Mouse (Mus musculus): ENCODE measurements around the gene Rsad2.
"Not testable (repeated sequence)": the region's sequence is repeated elsewhere in the genome, so short reads cannot be mapped to it uniquely, and the experiment has no call there.

Gene Rsad2

DNA sequence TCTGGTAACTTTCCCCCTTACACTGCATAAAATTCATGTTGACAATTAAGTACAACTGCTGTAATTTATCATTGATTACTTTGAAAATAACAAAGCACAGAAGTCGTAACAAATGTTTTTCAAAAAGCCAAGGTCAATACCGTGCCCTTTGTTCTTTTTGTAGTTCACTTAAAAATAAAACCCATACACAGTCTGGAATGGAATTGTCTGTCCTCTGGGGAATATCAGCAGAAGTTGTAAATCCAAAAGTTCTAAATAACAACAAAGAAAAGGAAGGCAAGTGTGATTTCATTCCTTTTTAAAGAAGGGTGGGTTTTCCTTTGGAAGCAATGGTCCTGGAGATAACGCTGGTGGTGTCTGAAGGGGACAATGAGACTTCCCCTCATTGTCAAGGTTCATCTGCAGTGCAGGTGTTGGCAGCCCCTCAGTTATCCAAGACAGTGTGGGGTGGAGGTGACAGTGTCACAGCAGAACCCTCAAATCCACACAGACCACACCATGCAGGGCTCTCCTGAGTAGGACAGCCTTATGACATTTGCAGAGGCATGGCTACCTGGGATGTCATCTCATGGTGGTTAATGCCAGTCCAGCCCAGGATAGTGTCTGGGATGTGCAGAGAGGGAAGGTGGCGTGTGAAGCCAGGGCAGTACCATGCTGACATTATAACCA, 9.7 kb downstream of the Rsad2 start:
- no peak for DNase-seq

DNA sequence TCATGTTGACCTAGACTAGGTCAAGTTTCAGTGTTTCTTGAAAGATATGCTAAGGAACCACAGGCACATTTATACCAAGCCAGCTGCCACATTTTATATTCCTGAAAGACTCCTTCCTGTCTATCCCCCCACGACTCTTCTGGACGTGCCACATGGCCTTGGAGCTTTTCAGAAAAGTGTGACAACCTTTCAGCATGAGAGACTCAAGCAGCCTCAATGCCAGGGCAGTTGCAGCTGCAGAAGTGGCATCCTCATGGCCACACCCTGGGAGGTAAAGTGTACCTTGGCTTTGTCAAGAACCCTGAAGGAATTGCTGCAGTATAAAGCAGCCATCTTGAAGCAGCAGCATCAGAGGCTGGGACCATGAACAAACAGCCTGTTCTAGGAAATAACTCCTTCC, 11.7 kb downstream of the Rsad2 start:
- no peak for DNase-seq

DNA sequence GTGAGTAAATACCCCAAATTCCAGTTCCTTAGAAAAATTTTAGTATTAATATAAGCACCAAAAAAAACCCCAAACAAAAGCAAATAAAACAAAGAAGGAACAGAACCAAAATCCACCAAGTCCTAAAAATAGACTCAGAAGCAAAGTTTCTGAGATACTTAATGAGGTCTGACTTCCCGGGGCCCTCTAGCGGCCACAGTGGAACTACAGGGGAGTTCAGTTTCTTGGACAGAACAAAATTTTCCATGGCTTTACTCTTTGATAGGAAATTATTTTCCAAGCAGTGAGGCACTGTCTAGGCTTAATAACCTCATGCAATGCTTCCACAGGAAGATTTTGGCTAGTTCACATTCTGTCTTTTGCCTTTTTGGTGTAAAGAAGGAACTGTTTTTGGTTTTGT, 12.2 kb downstream of the Rsad2 start:
- DNase-seq = peak; percentile 30

DNA sequence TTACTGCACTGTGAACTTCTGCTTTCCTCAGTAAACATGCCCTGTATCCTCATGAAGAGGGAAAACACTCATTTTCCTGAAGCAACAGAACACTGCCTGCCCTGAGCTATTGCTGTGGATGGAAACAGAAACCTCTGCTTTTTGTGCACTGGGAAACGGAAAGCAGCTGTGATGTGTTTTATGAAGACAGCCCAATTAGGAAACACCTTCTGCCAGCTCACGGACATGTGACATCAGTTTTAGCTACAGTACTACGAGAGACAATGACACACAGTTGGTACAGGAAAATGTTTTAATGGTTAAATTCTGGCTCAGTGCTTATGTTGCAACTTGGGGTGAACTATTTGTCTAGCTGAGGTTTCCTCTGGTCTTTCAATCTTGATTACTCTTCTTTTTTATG, 16.9 kb downstream of the Rsad2 start:
- no peak for DNase-seq

DNA sequence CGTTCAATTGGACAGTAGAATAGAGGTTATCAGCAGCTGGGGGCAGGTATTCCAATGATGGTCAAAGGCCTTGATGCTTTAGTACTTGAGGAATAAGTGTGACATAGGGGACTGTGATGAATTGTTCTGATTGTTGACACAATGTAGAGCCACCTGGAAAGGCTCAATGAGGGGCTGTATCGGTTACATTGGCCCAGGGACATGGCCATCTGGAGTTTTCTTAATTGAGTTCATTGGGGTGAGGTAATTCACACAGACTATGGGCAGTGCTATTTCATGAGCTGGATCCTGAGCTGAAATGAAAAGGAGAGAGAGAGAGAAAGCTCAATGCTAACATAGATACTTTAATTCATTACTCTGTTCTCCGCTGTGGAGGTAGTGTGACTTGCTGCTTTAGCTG, 18.3 kb downstream of the Rsad2 start:
- DNase-seq = no peak

DNA sequence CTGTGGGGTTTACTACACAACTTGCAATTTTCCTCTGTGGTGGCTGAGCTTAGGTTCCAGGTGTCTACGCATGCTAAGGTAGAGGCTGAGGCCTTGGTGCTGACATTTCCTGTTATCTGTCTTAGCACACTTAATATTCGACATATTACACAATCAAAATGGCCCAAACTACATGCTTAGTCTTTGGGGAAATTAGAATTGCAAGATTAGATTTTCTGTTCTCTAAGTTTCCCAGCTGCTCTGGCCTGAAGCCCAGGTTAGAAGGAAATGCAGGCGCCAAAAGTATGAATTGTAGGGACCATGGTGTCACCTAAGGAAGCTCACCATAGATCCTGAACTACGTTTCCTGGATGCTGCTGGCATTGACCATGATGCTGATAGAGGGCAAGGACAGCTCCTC, 19.9 kb downstream of the Rsad2 start:
- no peak for DNase-seq

DNA sequence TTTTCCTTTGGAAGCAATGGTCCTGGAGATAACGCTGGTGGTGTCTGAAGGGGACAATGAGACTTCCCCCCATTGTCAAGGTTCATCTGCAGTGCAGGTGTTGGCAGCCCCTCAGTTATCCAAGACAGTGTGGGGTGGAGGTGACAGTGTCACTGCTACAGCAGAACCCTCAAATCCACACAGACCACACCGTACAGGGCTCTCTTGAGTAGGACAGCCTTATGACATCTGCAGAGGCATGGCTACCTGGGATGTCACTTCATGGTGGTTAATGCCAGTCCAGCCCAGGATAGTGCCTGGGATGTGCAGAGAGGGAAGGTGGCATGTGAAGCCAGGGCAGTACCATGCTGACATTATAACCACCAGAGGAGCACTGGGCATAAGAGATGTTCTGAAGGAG, 27.5 kb downstream of the Rsad2 start:
- DNase-seq = not testable (repeated sequence)

DNA sequence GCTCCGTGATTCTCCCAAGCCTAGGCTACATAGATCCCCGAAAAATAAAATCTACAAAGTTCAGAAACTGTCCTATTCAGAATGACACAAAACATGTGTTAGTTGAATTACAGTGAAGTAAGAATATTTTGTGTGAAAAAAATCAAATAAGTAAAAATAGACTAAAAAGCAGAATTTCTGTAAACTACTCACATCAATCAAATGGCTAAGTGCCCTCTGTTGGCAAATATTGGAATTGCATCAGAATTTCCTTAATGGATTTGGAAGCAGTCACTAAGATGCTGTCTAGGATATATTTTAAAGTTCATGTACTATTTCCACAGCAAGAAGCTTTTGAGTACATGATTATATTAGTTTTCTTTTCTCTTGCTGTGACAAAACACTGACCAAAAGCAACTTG, 31.4 kb downstream of the Rsad2 start:
- DNase-seq = no peak

DNA sequence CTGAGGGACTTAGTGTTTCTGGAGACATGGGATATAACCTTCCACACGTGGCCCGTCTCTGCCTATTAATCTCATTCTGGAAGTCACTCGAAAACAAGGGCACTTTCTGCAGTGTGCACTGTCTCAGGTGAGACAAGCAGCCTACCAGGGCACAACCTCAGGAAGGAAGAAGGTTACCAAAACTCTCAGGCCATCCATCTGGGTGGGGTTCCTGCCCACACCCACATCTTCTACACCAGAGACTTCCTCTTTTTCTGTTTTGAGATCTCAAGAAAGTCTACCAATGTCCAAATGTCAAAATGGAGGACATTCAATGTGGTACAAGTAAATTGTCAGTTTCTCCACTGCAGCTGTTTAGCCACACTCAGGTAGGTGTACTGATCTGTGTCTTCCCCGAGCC, 37.9 kb downstream of the Rsad2 start:
- DNase-seq = no peak

DNA sequence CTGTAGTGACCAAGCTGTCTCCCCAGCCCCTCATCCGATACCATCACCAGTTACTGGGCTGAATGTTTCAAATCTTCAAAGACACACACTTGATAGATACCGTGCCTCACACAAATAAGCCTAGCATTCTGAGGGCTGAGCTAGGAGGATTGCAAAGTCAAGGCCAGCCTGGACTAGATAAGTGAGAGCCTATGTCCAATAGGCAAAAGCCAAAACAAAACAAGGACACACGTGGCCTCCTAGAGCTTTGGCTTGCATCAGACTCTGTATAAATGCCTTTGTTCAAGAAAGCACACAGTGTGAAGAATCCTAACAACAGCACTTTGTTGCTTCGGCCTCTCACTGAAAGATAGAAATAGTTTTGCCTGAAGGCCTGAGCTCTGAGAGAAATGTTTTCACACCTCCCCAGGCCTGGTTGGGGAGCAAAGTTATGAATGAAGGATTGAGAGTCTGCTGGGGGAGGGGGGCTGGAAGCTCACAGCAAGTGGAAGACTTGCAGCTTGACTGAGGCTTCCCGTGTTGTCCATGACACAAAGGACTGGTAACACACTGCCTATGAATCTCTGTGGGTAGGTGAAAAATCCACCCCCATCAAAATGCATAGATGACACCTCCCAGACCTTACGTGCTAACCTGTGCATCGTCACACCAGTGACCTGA, 39.5 kb downstream of the Rsad2 start:
- no peak for DNase-seq

DNA sequence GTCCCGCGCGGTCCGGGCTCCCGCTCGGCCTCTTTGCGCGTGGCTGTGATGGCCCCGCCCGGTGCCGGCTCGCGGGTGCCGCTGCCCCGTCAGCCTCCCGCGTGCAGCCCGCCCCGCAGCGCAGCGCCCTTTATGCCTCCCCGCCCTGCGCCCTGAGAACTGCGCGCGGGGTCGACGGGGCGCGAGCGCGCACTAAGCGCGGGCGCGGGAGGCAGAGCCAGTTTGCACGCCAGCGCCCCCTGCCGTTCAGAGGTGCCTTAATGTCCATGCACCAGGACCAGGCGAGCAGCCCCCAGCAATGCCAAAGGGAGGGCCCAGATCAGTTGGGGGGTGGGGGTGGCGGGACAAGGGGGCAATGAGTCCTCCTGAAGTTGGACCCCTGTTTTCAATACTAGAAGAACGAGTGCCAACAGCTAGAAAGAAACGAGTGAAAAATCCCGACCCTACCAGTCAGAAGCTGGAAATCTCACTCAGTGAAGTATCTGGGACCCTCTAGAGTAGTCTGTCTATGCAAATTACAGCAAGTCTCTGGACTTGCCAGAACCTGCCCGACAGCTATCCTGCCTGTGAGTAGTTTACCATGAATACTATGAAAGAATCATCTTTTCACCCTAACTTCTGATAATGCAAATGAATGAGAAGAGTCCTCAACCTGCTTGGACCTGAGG, 41.0 kb downstream of the Rsad2 start, which contains the start of gene Rnf144a:
Rnf144a (minus strand) TSS at position 151 of the 668 bp plus-strand sequence.
- DNase-seq = peak; percentile 86

DNA sequence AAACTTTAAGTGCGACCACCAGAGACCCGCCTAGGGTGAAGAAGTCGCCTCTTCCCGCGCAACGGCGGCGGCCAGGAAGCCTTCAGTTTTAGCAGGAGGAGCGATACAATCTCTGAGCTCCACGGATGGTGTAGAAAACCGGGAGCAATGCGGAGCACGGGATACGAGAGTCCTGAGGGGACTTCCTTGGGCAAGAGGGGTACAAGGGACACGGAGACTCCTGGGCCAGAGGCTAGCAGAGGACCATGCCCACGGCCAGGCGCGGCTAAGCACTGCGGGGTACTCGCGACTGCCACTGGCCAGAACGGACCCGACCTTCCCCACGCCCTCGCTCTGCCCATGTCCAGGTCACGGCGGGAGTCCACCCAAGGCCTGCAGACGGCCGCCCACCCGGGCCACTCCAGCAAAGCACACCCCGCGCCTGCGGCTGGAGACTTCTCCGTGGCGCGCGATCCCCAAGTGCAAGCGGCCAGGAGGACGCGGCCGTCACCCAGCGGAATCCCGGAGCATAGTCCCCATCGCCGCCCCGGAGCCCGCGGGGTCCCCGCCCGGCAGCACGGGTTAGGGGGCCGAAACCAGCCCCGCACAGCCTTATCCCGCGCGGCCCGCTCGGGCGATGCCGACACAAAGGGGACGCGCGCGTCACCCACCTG, 41.7 kb downstream of the Rsad2 start:
- peak; percentile 71 for DNase-seq

DNA sequence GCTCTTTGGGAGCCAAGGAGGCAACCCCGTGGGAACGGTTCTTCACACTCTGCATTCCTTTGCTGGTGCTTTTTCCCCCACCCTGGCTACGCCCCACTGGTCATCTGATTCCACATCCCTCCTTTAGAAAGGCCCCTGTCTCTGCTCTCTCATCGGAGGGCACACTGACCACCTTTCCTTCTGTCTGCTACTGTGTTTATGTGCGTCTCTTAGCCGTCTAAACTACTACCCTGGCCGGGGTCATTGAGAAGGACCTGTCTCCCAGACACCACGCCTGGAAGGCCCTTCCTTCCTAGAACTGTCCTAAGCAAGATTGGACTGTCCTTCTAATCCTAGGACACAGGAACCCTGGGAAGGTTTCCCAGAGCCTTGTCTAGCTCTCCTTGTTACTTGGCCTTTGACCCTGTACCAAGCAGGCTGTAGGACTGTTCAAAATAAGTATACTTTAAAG, 42.3 kb downstream of the Rsad2 start:
- no peak for DNase-seq

DNA sequence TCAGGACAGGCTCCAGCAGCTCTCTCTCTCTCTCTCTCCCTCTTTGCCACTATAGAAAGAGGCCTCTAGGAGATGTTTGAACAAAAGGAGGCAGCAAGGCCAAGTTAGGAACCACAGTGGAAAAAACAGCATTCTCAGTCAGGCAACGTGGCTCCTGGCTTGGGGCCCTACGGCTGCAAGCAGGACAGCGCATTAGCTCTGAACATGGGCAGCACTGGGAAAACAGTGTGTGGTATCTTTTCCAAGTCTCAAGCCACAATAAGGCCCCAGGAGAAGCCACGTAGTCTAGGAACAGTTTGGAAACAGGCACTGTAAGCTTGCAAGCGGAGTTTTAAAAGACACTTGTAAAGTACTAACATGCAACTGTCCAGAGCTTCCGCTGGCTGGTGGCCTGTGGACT, 43.5 kb downstream of the Rsad2 start:
- no peak for DNase-seq

DNA sequence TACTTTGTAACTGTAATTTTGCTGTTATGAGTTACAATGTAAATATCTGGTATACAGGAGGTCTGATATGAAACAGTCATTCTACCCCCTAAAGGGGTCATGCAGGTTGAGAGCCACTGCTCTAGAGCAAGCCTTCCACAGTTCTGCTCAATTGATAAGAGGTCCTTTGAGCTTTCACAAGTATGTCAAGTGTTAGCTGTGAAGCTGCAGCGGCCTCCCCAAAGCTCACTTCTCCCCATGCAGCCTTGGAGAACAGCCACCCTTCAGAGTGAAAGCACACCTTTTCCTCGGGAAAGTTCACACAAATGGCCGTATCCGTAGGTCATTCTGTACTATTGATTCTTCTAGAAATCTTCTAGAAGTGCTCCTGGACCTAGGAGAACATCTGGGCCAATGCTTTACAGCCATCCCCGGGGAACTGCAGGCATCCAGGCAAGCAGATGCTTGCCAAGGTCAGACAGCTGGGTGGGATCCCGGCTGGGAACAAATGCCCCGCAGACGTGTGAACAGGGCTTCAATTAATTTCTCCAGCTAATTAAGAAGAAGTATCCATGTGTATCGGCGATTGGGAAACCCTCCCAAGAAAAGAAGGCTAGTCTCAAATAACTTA, 44.3 kb downstream of the Rsad2 start:
- DNase-seq = no peak

DNA sequence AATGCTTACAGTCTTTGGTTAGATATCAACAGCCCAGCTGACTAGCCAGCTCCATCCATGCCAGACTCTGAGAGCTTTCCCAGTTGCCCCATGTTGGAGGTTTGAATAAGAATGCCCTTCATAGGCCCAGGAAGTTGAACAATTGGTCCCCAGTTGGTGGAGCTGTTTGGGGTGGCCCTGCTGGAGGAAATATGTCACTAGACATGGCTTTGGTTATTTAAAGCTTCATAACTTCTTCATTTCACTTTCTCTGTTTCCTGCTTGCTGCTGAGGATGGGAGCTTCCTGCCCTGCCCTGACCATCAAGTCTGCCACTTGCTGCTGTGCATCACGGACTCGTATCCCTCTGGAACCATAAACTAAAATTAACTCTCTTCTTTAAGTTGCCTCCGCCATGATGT, 45.8 kb downstream of the Rsad2 start:
- DNase-seq = no peak

DNA sequence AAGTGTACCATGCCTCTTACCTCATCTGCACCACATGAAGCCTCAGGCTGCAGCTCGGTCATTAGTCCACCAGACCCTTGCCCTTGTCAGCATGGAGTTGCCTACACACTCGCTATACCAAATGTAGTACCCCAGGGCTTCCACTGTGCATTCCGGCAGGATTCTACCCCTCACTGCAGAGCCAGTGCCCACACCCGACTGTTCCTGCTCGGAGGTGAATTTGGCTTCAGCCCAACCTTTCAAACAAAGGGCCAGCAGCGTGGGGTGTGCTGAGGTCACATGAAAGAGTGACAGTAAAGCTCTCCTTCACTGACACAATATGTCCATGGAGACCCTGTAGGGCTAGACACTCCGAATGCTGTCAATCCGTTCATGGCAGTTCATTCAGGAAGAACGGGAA, 47.5 kb downstream of the Rsad2 start:
- DNase-seq = no peak

DNA sequence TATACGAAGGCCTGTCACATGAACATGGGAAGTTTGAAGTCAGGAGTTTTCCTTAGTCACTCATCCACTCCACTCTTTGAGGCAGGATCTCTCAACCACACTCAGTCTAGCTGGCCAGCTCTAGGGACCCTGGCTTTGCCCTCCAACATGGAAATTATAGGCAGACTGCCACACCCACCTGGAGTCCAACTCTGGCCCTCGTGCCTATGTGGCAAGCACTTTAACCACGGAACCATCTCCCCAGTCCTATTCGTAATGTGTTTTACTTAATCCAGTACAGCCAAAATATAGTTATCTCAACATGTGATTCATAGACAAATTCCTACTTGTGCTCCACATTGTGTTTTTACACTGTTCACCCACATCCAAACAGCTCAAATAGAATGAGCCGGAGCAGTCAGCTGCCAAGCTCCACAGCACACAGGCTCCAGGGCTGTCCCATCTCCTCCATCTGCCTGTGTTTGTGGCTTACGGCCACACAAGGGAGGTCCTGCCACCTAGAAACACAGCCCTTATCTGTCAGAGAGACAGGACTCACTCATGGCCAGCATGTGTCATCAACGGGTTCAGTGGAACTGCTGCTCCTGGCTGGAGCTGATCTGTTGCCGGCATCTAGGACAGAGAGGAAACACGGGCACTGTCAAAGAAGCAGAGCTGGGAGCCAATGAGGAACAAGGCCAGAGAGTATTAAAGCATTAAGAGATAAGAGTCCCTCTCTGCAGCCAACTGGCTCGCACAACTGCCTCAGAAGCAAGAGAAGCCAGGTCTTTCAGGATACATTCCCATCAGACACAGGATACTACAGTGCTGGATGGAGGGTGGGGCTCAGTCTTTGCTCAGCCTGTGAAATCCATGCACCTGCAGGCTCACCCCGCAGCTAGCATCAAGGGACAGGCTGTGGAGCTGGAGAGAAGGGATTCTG, 51.2 kb downstream of the Rsad2 start:
- peak; percentile 69 for DNase-seq

DNA sequence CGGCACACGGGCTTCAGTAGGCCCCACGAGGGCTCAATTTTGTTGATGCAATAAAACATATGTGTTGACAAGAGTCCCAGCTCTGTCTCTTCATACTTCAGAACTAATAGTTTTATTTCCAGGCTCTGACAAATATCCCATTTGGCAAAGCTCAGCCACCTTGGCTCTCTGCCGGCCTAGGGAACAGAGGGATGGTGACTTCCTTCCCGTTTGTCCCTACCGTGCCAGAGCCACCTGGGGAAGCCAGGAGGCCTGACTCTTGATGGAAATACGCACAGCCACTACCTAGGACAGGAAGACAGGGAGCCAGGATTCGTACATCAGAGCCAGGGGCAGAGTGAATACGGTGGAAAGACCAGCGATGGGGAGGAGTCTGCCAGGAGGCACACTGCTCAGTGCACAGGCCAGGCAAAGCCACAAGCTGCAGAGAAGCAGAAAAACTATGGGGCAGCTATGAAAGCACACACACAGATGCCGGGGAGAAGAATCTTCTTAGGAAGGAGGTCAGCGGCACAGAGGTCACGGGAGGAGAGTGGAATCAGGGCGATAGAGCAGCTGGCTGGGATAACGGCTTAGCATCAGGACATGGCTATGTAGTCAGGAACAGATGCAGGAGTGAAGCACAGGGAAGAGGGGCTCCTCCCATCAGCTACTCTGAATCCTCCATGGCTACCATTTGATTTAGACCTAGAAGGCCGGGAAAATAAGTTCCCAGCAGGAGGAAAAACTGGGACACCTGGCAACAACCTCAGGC, 52.7 kb downstream of the Rsad2 start:
- DNase-seq = peak; percentile 93

DNA sequence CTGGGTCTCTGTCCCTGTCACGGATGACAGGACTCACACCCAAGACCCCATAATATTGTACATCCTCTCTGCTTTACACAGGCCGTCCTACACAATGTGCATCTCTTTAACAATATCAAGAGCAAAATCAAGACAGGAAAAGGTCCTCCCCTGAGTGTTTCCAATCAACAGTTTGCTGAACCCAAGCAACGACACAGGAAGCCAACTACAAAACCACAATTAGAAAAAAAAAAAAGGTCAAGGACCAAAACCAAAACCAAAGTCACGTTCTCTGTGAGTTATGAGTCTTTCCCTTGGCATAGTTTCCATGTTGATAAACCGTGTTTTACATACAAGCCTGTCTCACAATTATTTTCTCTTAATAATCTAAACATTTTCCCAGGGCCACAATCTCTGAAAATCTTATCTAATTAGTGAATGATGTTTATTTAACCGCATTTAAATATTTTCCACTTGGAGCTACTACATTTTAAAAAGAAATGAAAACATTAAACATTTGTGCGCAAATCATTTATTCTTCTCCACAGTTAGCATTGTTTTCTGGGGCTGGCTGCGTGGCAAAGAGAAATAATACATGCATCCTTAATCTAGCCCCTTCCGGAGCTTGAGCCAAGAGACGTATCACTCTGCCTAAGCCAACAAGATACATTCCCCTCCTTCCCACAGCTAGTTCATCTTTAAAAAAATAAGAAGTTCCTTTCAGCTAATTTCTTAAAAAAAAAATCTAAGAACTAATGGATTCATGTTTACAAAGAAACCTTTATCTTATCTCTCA, 54.4 kb downstream of the Rsad2 start:
- DNase-seq = no peak

DNA sequence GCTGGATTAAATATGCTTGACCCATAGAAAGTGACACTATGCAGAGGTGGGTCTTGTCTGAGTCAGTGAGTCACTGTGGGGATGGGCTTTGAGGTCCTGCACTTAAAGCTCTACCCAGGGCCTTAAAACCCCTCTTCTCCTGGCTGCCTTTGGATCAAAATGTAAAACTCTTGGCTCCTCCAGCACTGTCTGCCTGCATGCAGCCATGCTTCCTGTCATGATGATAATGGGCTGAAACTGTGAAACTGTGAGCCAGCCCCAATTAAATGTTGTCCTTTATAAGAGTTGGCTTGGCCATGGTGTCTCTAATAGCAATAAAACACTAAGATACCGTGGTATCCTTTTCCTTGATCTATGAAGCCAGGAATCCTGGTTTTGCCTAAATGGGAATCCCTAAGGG, 55.0 kb downstream of the Rsad2 start:
- DNase-seq = no peak
